Mouse (Mus musculus) 3T3-L1 (cell line): Measurements from ENCODE around the gene Gstcd.

Experiments
- DNase-seq: peaks from one replicate; pipeline ENCODE4 v3.0.0-alpha.2; 2015; ENCODE audit warnings: low read depth, low spot score

The Gstcd gene

DNA sequence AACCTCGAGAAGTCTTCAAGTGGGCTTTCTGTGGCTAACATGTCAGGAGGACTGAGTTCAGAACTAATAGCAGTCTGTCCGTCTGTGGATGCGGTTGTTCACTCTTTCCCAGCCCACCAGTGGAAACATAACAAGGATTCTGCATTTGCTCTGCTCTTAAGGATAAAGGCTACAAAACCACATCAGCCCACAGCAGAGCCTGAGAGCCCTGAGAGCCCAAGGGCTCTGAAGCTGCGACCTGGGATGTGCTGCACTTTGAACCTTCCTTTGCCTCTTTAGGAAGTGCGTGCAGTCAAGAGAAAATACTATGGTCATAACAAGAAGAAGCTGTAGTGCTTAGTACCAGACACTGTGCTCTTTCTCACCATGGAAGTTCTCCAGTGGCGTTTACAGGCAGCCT lies 149.1 kb downstream of the Gstcd start:
- no peak for DNase-seq

GRCm38 (mm10) chr3:132940181-132940990 lies 151.4 kb downstream of the Gstcd start:
- no peak for DNase-seq

DNA sequence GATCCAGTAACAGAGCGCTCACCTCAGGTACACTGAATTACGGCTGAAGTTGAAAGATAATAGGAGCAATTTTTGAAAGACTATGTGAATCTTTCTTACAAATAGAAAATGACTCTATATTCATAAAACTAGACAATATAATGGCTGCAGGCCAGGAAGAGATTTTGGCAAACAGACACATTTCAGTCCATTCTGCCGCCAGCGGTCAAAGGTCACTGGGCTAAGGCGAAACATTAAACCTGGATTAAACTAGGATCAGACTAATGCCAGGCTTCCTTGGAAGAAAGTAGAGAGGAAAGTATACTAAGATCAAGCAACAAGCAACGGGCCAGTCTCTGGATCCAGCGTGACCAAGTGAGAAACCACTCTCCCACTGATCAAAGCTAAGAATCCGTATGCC lies 152.8 kb downstream of the Gstcd start:
- no peak for DNase-seq

DNA sequence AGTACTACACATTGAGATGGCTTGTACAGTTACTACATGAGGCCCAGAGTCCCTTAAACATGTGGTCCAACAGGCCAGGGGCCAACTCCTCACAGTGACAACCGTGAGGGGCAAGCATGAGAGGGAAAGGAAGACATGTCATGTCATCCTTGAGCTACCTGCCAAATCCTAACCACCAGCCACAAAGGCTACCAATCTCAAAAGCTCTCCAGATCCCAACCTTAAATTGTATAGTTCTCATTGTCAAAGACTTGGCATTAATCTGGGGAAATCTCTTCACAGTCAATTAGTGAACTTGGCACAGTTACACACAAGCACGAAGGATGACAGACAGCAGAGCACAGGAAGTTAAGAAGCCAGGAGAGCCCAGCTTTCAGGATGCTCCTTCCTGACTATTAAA lies 157.2 kb downstream of the Gstcd start:
- no peak for DNase-seq
